Mouse (Mus musculus) heart, embryonic 14.5 days (tissue): ENCODE data around the gene Cflar. TPM values are rescaled to one million over a fixed set of nuclear protein-coding genes. Genes with fewer than 3 reads are reported as not detected.

Experiments
- ATAC-seq: fragments of 200-750 bp; cut with Nextera tagmentation; 2 replicates; pipeline ENCODE4 v1.8.0; 2017; ENCODE audit warnings: low read depth, moderate TSS enrichment; ENCODE audit not compliant: insufficient number of reproducible peaks, insufficient read depth, low FRiP score
- H3K27ac ChIP-seq, 2 experiments: fragments of 200-500 bp in 1 of 2; fragments of 300-500 bp in 1 of 2; sonication (generic) in 1 of 2; replicated peaks in 1 of 2; 2 replicates each; pipeline ENCODE4 v1.5.1; 2012 to 2014; ENCODE audit warnings: low read depth in 2 of 2, low read length in 2 of 2, control low read depth in 1 of 2, mild to moderate bottlenecking in 1 of 2, mixed read lengths in 1 of 2; ENCODE audit not compliant: control insufficient read depth in 1 of 2, insufficient read depth in 1 of 2
- H3K27me3 ChIP-seq: fragments of 300-500 bp; sonication (generic); 2 replicates; pipeline ENCODE4 v1.6.1; 2014; ENCODE audit warnings: mild to moderate bottlenecking, low read length, control low read depth; ENCODE audit not compliant: control insufficient read depth, insufficient read depth
- H3K36me3 ChIP-seq: fragments of 300-500 bp; sonication (generic); 2 replicates; pipeline ENCODE4 v1.6.1; 2014; ENCODE audit warnings: mild to moderate bottlenecking, control low read depth, low read length, mixed read lengths; ENCODE audit not compliant: control insufficient read depth, insufficient read depth
- H3K4me1 ChIP-seq, 2 experiments: fragments of 200-500 bp in 1 of 2; fragments of 300-500 bp in 1 of 2; sonication (generic) in 1 of 2; 2 replicates each; pipeline ENCODE4 v1.6.1; 2012 to 2014; ENCODE audit warnings: low read length in 2 of 2, control low read depth in 1 of 2, mixed read lengths in 1 of 2; ENCODE audit not compliant: control insufficient read depth in 2 of 2, insufficient read depth in 2 of 2
- H3K4me2 ChIP-seq: fragments of 300-500 bp; sonication (generic); 2 replicates; pipeline ENCODE4 v1.6.1; 2014; ENCODE audit warnings: mild to moderate bottlenecking, low read length
- H3K4me3 ChIP-seq, 2 experiments: fragments of 200-500 bp in 1 of 2; fragments of 300-500 bp in 1 of 2; sonication (generic) in 1 of 2; 2 replicates each; pipeline ENCODE4 v1.5.1; 2012 to 2014; ENCODE audit warnings: low read length in 2 of 2, mild to moderate bottlenecking in 2 of 2, control low read depth in 1 of 2, low read depth in 1 of 2, moderate library complexity in 1 of 2; ENCODE audit not compliant: control insufficient read depth in 1 of 2, insufficient read depth in 1 of 2
- H3K9ac ChIP-seq: fragments of 300-500 bp; sonication (generic); 2 replicates; pipeline ENCODE4 v1.6.1; 2014; ENCODE audit warnings: mild to moderate bottlenecking, low read length
- H3K9me3 ChIP-seq: fragments of 300-500 bp; sonication (generic); 2 replicates; pipeline ENCODE4 v1.6.1; 2016; ENCODE audit warnings: low read length, control low read depth; ENCODE audit not compliant: control insufficient read depth
- WGBS: fragments of 180-500 bp; shearing (Covaris S2); extraction: QIAGEN DNeasy Blood & Tissue Kit; methylation state at CpG from one replicate; pipeline ENCODE4 v1.1.7; 2014; 5-methylcytosine and 5-hydroxymethylcytosine counted together
- polyA plus RNA-seq: library from polyadenylated mRNA; unstranded; fragments of >200 nt; fragmentation: Nextera tagmentation; extraction: Ambion mirVana; gene quantifications from 2 replicates; pipeline ENCODE4 v1.2.1, GENCODE M21; 2014

The Cflar gene
- polyA plus RNA-seq, 1 experiment from 2014 or later: 42.2 TPM

DNA sequence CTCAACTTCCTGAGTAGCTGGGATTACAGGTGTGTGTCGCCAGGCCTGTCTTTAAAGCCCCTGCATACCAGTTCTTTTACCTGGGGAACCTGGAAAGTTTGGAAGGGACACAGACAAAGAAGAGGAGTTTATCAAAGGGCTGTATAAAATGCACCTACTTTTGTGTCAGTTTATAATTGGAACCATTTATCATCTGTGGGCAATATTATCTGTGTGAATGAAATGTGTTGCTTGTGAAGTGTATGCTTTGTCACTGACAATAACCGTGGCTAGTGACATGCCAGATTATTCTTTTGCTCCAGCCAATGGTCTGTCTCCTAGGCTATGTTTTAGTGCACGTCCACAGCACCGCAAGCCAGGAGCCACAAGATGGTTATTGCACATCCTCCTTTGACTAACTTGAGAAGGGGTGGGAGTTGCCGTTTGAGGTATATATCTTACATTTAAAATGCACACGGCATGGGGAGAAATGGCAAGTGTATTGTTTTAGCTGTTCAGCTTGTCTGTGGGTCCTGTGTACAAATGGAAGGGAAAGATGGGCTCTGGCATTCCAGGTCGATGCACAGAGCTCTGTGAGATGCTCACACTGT, 8.1 kb downstream of the Cflar start:
- 79% methylated on average over 7 of the region's 7 CpGs for WGBS
- peaks cover 7 to 25% of the 10 kb centered on the region in 2 experiments for H3K4me1 ChIP-seq
- no peak overlapping the region for H3K27ac ChIP-seq

GRCm38 (mm10) chr1:58720090-58720489, 8.8 kb downstream of the Cflar start:
- Histone ChIP-seq H3K27ac (no peak overlapping the region), H3K9me3 (no peaks in the 10 kb centered on the region), H3K4me1 (peaks cover 6 to 24% of the 10 kb centered on the region in 2 experiments), H3K4me2 (no peak overlapping the region), H3K36me3 (peaks cover 36% of the 10 kb centered on the region), H3K9ac (no peak overlapping the region), H3K27me3 (no peaks in the 10 kb centered on the region), H3K4me3 (no peak overlapping the region)
- 86% methylated on average over 8 of the region's 8 CpGs for WGBS
- no peak for ATAC-seq

More for the DNA sequence above, 8.1 kb downstream of the Cflar start:
- Histone ChIP-seq H3K36me3 (peaks cover 42% of the 10 kb centered on the region), H3K9ac (no peak overlapping the region), H3K4me2 (no peak overlapping the region), H3K4me3 (no peak overlapping the region), H3K9me3 (no peaks in the 10 kb centered on the region), H3K27me3 (no peaks in the 10 kb centered on the region)
- ATAC-seq: no peak

DNA sequence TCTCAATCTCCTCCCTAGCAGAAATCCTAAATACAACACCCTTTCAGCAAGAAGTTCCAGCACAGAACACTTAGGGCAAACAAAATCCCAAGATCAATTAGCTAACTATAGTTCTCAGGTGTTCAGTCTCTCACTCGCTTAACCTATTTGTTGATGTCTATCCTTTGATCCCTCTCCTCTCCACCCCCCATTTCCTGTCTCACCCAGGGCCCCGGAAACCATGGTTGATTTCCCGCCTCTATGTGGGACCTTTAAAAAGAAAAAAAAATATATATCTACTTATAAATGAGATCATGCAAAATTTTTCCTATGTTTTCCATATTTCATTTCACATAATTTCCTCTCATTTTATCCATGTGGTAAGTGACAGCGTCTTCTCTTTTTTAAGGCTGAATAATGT, 9.7 kb downstream of the Cflar start:
- Histone ChIP-seq H3K4me1 (peaks cover 9 to 21% of the 10 kb centered on the region in 2 experiments), H3K27me3 (no peaks in the 10 kb centered on the region), H3K9ac (no peak overlapping the region), H3K4me2 (no peak overlapping the region), H3K9me3 (no peaks in the 10 kb centered on the region), H3K27ac (no peak overlapping the region), H3K4me3 (no peak overlapping the region), H3K36me3 (peaks cover 27% of the 10 kb centered on the region)
- 75% methylated on average over 4 of the region's 4 CpGs for WGBS
- no peak for ATAC-seq

DNA sequence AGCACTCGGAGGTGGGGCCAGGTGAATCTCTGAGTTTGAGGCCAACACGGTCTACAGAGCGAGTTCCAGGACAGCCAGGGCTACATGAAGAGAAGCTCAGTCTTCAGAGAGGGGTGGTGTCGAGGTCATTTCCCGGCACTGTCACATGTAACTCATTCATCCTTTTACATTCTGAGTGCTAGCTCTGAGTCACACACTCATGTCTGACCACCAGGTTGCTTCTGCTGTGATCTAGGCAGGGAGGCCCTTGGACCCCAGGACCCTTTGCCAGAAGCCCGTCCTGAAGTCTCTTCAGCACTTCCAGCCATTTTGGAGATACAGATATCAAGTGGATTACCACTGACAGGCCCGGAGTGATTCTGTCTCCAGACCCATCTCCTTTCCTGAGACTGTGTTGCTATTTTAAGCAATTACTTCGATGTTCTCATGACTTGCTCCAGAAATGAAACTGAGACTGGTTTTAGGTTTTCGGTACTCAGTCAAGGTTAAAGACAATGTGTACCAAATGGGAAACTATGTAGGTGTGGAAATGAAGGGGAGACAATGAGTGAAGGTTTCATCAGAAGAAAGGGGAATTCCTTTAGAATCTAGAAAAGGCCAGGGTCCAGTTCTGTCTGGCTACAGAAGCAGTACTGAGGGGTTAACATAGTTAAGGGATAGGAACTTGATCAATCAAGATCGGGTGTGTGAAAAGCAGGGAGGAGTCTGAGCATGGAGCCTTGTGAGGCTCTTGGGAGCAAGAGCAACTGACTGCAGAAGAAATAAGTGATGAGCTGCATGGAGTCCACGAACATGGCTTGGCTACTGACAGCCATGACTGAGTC, 11.0 kb downstream of the Cflar start:
- Histone ChIP-seq H3K36me3 (peaks cover 26% of the 10 kb centered on the region), H3K27ac (no peak overlapping the region), H3K4me1 (peaks cover 9 to 20% of the 10 kb centered on the region in 2 experiments), H3K27me3 (no peaks in the 10 kb centered on the region), H3K4me3 (no peak overlapping the region), H3K9me3 (no peaks in the 10 kb centered on the region), H3K4me2 (no peak overlapping the region), H3K9ac (no peak overlapping the region)
- WGBS: 58% methylated on average over 11 of the region's 11 CpGs
- no peak for ATAC-seq

DNA sequence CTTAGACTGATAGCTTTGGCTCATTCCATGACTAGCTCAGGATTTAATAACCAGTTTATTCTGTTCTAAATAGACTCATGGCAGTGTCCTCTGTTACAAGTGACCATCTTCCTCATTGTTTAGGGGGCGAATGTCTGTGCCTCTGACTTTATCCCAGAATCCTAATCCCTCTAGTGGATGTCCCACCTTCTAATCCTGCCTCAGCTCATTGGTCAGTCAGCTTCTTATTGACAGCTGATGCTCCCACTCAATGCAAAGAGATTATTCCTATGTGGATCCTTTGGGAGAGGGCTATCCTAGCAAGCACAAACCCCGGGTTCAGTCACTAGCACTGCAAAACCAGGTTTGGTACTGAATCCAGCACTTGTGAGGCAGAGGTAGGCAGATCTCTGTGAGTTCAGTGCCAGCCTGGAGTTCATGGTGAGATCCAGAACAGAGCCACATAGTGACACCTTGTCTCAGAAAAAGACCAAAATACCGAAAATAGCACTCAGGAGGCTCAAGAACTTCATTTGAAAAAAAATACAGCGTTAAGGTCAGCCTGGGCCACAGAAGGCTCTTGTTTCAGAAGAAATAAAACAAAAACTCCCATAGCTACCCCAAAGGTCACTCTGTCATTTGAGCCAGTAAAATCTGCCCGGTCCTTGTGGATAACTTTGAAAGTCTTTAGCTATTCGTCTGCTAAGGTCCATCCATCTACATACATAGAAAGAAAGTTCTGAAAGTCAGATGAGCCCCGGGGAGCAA, 11.9 kb downstream of the Cflar start:
- H3K4me3 ChIP-seq: no peak overlapping the region
- 66% methylated on average over 7 of the region's 7 CpGs for WGBS
- peaks cover 9 to 20% of the 10 kb centered on the region in 2 experiments for H3K4me1 ChIP-seq
- H3K9me3 ChIP-seq: no peaks in the 10 kb centered on the region
- H3K27me3 ChIP-seq: no peaks in the 10 kb centered on the region
- ATAC-seq: no peak
- no peak overlapping the region for H3K9ac ChIP-seq
- H3K36me3 ChIP-seq: peaks cover 29% of the 10 kb centered on the region
- H3K27ac ChIP-seq: no peak overlapping the region
- no peak overlapping the region for H3K4me2 ChIP-seq

GRCm38 (mm10) chr1:58723809-58724405, 12.6 kb downstream of the Cflar start:
- H3K36me3 ChIP-seq: peaks cover 30% of the 10 kb centered on the region
- H3K4me3 ChIP-seq: no peak overlapping the region
- H3K4me2 ChIP-seq: peak overlapping the region; percentile 32; the same call in 1 of the 2 replicates
- H3K27ac ChIP-seq: peak overlapping the region in 1 of 2 experiments; percentile 44; a peak in 1 of 4 replicates
- no peaks in the 10 kb centered on the region for H3K9me3 ChIP-seq
- no peak for ATAC-seq
- H3K4me1 ChIP-seq: peaks cover 9 to 20% of the 10 kb centered on the region in 2 experiments
- no peaks in the 10 kb centered on the region for H3K27me3 ChIP-seq
- H3K9ac ChIP-seq: peak overlapping the region; percentile 38; the same call in 1 of the 2 replicates
- WGBS: 62% methylated on average over 7 of the region's 7 CpGs

- no peak overlapping the region for H3K4me2 ChIP-seq
- H3K4me3 ChIP-seq: no peak overlapping the region
- no peaks in the 10 kb centered on the region for H3K27me3 ChIP-seq
- no peak overlapping the region for H3K27ac ChIP-seq
- peaks cover 29% of the 10 kb centered on the region for H3K36me3 ChIP-seq
- no peak overlapping the region for H3K9ac ChIP-seq
- peaks cover 9 to 18% of the 10 kb centered on the region in 2 experiments for H3K4me1 ChIP-seq
- 30% methylated on average over 9 of the region's 9 CpGs for whole genome bisulfite sequencing
- no peak for ATAC-seq
- no peaks in the 10 kb centered on the region for H3K9me3 ChIP-seq
Observed at GRCm38 (mm10) chr1:58724533-58724932, 13.2 kb downstream of the Cflar start.
